In the genomic region with DNA sequence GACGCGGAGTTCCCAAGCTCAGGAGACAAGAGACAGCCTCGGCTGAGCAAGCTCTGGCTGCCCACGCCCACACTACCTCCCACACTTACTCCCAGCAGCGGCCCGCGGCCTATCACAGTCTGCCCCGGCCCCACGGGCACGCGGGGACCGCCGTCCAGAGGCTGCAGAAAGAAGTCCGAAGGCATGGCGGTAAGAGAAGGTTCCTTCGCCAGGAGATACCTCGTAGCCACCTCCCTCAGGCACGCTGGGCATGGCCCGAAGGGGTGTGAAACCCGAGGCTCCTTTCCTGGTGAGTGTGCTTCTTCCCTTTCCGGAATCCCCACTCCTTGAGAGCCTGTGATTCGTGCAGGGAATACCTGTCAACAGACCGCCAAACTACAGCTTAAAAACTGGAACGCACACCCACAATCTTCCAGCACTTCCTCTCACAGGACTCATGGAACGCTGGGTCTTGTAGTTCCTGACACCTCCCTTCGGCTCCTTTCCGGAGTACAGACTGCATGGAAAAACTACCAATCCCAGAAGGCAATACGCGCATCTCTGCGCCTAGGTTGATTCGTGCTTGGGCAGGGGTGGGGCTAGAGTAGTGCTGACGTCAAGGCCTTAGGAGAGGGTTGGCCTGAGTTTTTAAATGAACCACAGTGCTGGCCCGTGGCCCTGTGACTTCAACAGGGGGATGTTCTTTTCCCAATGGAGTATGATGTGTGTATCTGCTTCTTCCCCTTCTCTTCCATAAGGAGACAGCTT, we compare ENCODE assay signal across 8 mouse cellular contexts. TPM values are rescaled to one million over a fixed set of nuclear protein-coding genes. Genes with fewer than 3 reads are reported as not detected.
DNase-seq lines count a peak whose midpoint lies in the region; ATAC-seq and TF ChIP-seq lines count a peak whose summit lies in the region.

Gene Aplf, minus strand, starts transcription at position 423 of the 747 bp plus-strand sequence.

- H3K27me3 ChIP-seq in MEL (ENCODE audit: control insufficient read depth in 1 of 2, insufficient read depth in 2 of 2, low read length in 2 of 2) = no peaks in the 10 kb centered on the region
- no peaks in the 10 kb centered on the region for H3K27me3 ChIP-seq in cerebellum, adult 2 months (ENCODE audit: control insufficient read depth, insufficient read depth, low read length)
- H3K27me3 ChIP-seq in forebrain, postnatal 0 days (ENCODE audit: insufficient read depth, low read length) = no peaks in the 10 kb centered on the region
- H3K27me3 ChIP-seq in lung, embryonic 15.5 days = no peaks in the 10 kb centered on the region

- H3K4me2 ChIP-seq in forebrain, postnatal 0 days (ENCODE audit: low read depth) = peak within 1 kb of the TSS; percentile 70
- peak within 1 kb of the TSS; percentile 79 for H3K4me2 ChIP-seq in lung, embryonic 15.5 days

- DNase-seq in MEL (ENCODE audit: low read depth, low spot score) = peak; percentile 99
- peak; percentile 89 to 96 for DNase-seq in cerebellum, adult 2 months
- peak; percentile 97 for DNase-seq in forebrain, postnatal 0 days
- DNase-seq in heart, postnatal 4 days = peak; percentile 88
- DNase-seq in layer of hippocampus, adult 8-10 months (ENCODE audit: low spot score in 2 of 2) = peak; percentile 90 to 95
- DNase-seq in ovary, adult 18-20 months (ENCODE audit: low spot score) = peak; percentile 89
- peak; percentile 96 for DNase-seq in thymus, postnatal 0 days (ENCODE audit: low spot score)

- H3K9ac ChIP-seq in MEL (ENCODE audit: control insufficient read depth, low read depth, low read length, poor library complexity, severe bottlenecking) = peak within 1 kb of the TSS; percentile 72
- peak within 1 kb of the TSS; percentile 31 for H3K9ac ChIP-seq in forebrain, postnatal 0 days
- peak within 1 kb of the TSS; percentile 70 for H3K9ac ChIP-seq in lung, embryonic 15.5 days

- WGBS in cerebellum, adult 2 months = under 1% methylated on average over 33 of the region's 33 CpGs
- WGBS in forebrain, postnatal 0 days = 3% methylated on average over 33 of the region's 33 CpGs
- WGBS in lung, embryonic 15.5 days = under 1% methylated on average over 33 of the region's 33 CpGs

- ATAC-seq in forebrain, postnatal 0 days = peak; percentile 100
- peak; percentile 99 for ATAC-seq in lung, embryonic 15.5 days (ENCODE audit: borderline replicate concordance, extremely low read depth, low FRiP score, low TSS enrichment)

- peak within 1 kb of the TSS; percentile 64 to 81 for H3K4me3 ChIP-seq in MEL (ENCODE audit: control insufficient read depth in 1 of 2, insufficient read depth in 1 of 2, low read depth in 2 of 2, low read length in 2 of 2)
- H3K4me3 ChIP-seq in cerebellum, adult 2 months (replicated peaks; ENCODE audit: insufficient read depth, low read depth, low read length) = peak within 1 kb of the TSS; percentile 83
- peak within 1 kb of the TSS; percentile 47 for H3K4me3 ChIP-seq in forebrain, postnatal 0 days (ENCODE audit: low read depth, low read length)
- peak within 1 kb of the TSS; percentile 81 for H3K4me3 ChIP-seq in lung, embryonic 15.5 days

- no peak for TF ChIP-seq RAD21 in MEL (IDR thresholded peaks at IDR 0.05; ENCODE audit: low read depth, low read length)

- no peaks in the 10 kb centered on the region for H3K9me3 ChIP-seq in MEL (replicated peaks; ENCODE audit: insufficient read depth, low read length)
- no peaks in the 10 kb centered on the region for H3K9me3 ChIP-seq in forebrain, postnatal 0 days (ENCODE audit: low read length)
- H3K9me3 ChIP-seq in lung, embryonic 15.5 days = no peaks in the 10 kb centered on the region

- H3K36me3 ChIP-seq in MEL (ENCODE audit: control insufficient read depth in 1 of 2, insufficient read depth in 2 of 2, low read length in 2 of 2) = peaks cover 0 to 32% of the 10 kb centered on the region in 2 experiments; a peak in 2 of 4 replicates
- no peaks in the 10 kb centered on the region for H3K36me3 ChIP-seq in forebrain, postnatal 0 days (ENCODE audit: insufficient read depth)
- no peaks in the 10 kb centered on the region for H3K36me3 ChIP-seq in lung, embryonic 15.5 days

- TF ChIP-seq POLR2A in MEL (IDR thresholded peaks at IDR 0.05; ENCODE audit: control insufficient read depth in 1 of 2, insufficient read depth in 1 of 2, low read depth in 1 of 2, low read length in 2 of 2, poor library complexity in 1 of 2) = peak; percentile 64 to 68
- TF ChIP-seq POLR2A in cerebellum, adult 2 months (IDR thresholded peaks at IDR 0.05; ENCODE audit: borderline replicate concordance, insufficient read depth, low read length) = peak; percentile 59; the same call in 1 of the 2 replicates

- TF ChIP-seq CTCF in MEL (IDR thresholded peaks at IDR 0.05 in 2 of 3, conservative IDR thresholded peaks at IDR 0.05 in 1 of 3; ENCODE audit: control insufficient read depth in 1 of 3, insufficient read depth in 1 of 3, low read depth in 2 of 3, low read length in 3 of 3, poor library complexity in 1 of 3, severe bottlenecking in 1 of 3) = no peak
- no peak for TF ChIP-seq CTCF in cerebellum, adult 2 months (IDR thresholded peaks at IDR 0.05; ENCODE audit: borderline replicate concordance, insufficient read depth, low read depth, low read length)
- TF ChIP-seq CTCF in forebrain, postnatal 0 days (IDR thresholded peaks at IDR 0.05; ENCODE audit: low read depth) = no peak

- H3K79me2 ChIP-seq in MEL (ENCODE audit: control insufficient read depth, insufficient read depth, low read length, poor library complexity) = peaks cover 5% of the 10 kb centered on the region

- TF ChIP-seq EP300 in MEL (IDR thresholded peaks at IDR 0.05; ENCODE audit: low read depth in 1 of 2, low read length in 2 of 2) = no peak

- H3K4me1 ChIP-seq in MEL (ENCODE audit: control insufficient read depth in 1 of 2, insufficient read depth in 2 of 2, low read length in 2 of 2) = peaks cover 15 to 22% of the 10 kb centered on the region in 2 experiments
- H3K4me1 ChIP-seq in cerebellum, adult 2 months (ENCODE audit: control insufficient read depth, insufficient read depth, low read length) = no peaks in the 10 kb centered on the region
- H3K4me1 ChIP-seq in forebrain, postnatal 0 days (ENCODE audit: insufficient read depth) = 0 out of 2 replicates have a peak, but pooled peaks cover 12% of the 10 kb centered on the region
- peaks cover 11% of the 10 kb centered on the region for H3K4me1 ChIP-seq in lung, embryonic 15.5 days

- peak within 1 kb of the TSS; percentile 48 for H3K27ac ChIP-seq in MEL (ENCODE audit: control insufficient read depth, low read depth, low read length)
- peak within 1 kb of the TSS; percentile 24; the same call in 1 of the 2 replicates for H3K27ac ChIP-seq in cerebellum, adult 2 months (ENCODE audit: insufficient read depth, low read length)
- H3K27ac ChIP-seq in forebrain, postnatal 0 days (ENCODE audit: low read depth, low read length) = peak within 1 kb of the TSS; percentile 11; the same call in 1 of the 2 replicates
- peak within 1 kb of the TSS; percentile 60 for H3K27ac ChIP-seq in lung, embryonic 15.5 days

TF ChIP-seq in MEL, 35 proteins besides CTCF, POLR2A, EP300 and RAD21 (continues in another document):
- TF ChIP-seq NELFE (IDR thresholded peaks at IDR 0.05; ENCODE audit: low read depth, low read length) (peak; percentile 77), MAX (IDR thresholded peaks at IDR 0.05; ENCODE audit: low read length) (peak; percentile 42; the same call in 1 of the 2 replicates), HCFC1 (IDR thresholded peaks at IDR 0.05; ENCODE audit: low read depth, low read length) (peak; percentile 100), TCF12 (IDR thresholded peaks at IDR 0.05; ENCODE audit: low read depth, low read length) (peak; percentile 54; the same call in 1 of the 2 replicates), USF1 (IDR thresholded peaks at IDR 0.05; ENCODE audit: low read depth, low read length) (no peak), USF2 (IDR thresholded peaks at IDR 0.05; ENCODE audit: borderline replicate concordance in 1 of 2, insufficient read depth in 1 of 2, low read depth in 1 of 2, low read length in 2 of 2) (no peak), MYB (IDR thresholded peaks at IDR 0.05; ENCODE audit: low read depth, low read length) (no peak), ELF1 (IDR thresholded peaks at IDR 0.05; ENCODE audit: low read depth, low read length) (peak; percentile 95), MAFK (IDR thresholded peaks at IDR 0.05; ENCODE audit: borderline replicate concordance, low read depth, low read length) (no peak), GABPA (IDR thresholded peaks at IDR 0.05; ENCODE audit: low read depth, low read length) (no peak), CHD2 (IDR thresholded peaks at IDR 0.05; ENCODE audit: low read length) (no peak), GATA1 (IDR thresholded peaks at IDR 0.05; ENCODE audit: low read depth, low read length) (no peak; the same call in 1 of the 2 replicates), ZKSCAN1 (IDR thresholded peaks at IDR 0.05; ENCODE audit: low read depth, low read length) (no peak), RCOR1 (IDR thresholded peaks at IDR 0.05; ENCODE audit: low read depth, low read length) (no peak), SIN3A (IDR thresholded peaks at IDR 0.05; ENCODE audit: low read length) (peak; percentile 99), ETS1 (IDR thresholded peaks at IDR 0.05; ENCODE audit: low read depth, low read length) (peak; percentile 39), ZC3H11A (IDR thresholded peaks at IDR 0.05; ENCODE audit: low read depth, low read length) (no peak), MYC (IDR thresholded peaks at IDR 0.05; ENCODE audit: low read depth, low read length) (peak; percentile 89), BHLHE40 (IDR thresholded peaks at IDR 0.05; ENCODE audit: borderline replicate concordance, low read depth, low read length) (no peak), JUND (IDR thresholded peaks at IDR 0.05; ENCODE audit: low read depth, low read length) (no peak), ZMIZ1 (IDR thresholded peaks at IDR 0.05; ENCODE audit: low read depth, low read length) (0 out of 2 replicates have a peak, but pooled peaks have one; percentile 51), KAT2A (conservative IDR thresholded peaks at IDR 0.05; ENCODE audit: low read depth, low read length) (peak; percentile 95)

RNA-seq across cellular contexts. Expression of gene Aplf, which starts in this region (rescaled TPM):
- 12.6 and 14.5 TPM in 2 replicates for total RNA-seq in MEL (2012; rRNA removed)
- polyA plus RNA-seq in MEL (2012; ENCODE audit: insufficient read depth in 1 of 2, insufficient read length in 2 of 2, low read depth in 1 of 2, low replicate concordance in 2 of 2, missing spikeins in 1 of 2) = 10 to 100 TPM in 1 of 2 experiments, not detected in 1; 20.3 TPM
- polyA plus RNA-seq in cerebellum, adult 2 months (2012; rRNA removed) = 4.6 and 5.0 TPM in 2 replicates
- total RNA-seq in forebrain, postnatal 0 days (2014; rRNA removed) = 8.1 and 9.1 TPM in 2 replicates
- 8.8 and 12.0 TPM in 2 replicates for polyA plus RNA-seq in forebrain, postnatal 0 days (2015; fragmentation: Nextera tagmentation; extraction: Ambion mirVana)
- 1 to 10 TPM; 2.7 to 3.1 TPM for total RNA-seq in heart, postnatal 4 days (2021)
- 1 to 10 TPM; 6.2 to 9.4 (median 7.9) TPM for total RNA-seq in layer of hippocampus, adult 8-10 months (2022)
- polyA plus RNA-seq in lung, embryonic 15.5 days (2015; fragmentation: Nextera tagmentation; extraction: Ambion mirVana) = 13.8 and 14.6 TPM in 2 replicates
- 16.8 and 17.4 TPM in 2 replicates for polyA plus RNA-seq in thymus, postnatal 0 days (2015; fragmentation: Nextera tagmentation; extraction: Ambion mirVana)

Comparison
In these comparisons a context has a peak if more than half of its experiments do, and no peak if none do; other contexts are left out.
1. Peak in every context shown above with its lines: DNase-seq, ATAC-seq, H3K4me3 ChIP-seq and H3K27ac ChIP-seq.